Mouse (Mus musculus) activated CD4-positive, CD25-positive, alpha-beta regulatory T cell, adult 4 months (primary cell): ENCODE measurements around the gene Lce6a. TPM values are rescaled to one million over a fixed set of nuclear protein-coding genes. Genes with fewer than 3 reads are reported as not detected.

Source experiments
- ATAC-seq: one replicate; pipeline ENCODE4 v1.8.0; 2017
- polyA plus RNA-seq, 2 experiments: library from polyadenylated mRNA; unstranded; fragments of 100-300 nt; shearing (Covaris generic); gene quantifications; one replicate each; pipeline ENCODE4 v1.2.1; 2017

The Lce6a gene
- polyA plus RNA-seq, result not detected

GRCm38 (mm10) chr3:92621560-92621959 lies at the start of gene Lce6a:
TSS of gene Lce6a (minus strand) at chr3:92621660.
- ATAC-seq, result no peak

GRCm38 (mm10) chr3:92670215-92670614 lies 48.8 kb upstream of the Lce6a start, which contains the start of gene Lce1a2:
TSS of gene Lce1a2 (minus strand) at chr3:92670315.
- no peak for ATAC-seq

GRCm38 (mm10) chr3:92656826-92657225 lies 35.4 kb upstream of the Lce6a start, which contains the start of gene Lce1b:
TSS of gene Lce1b (minus strand) at chr3:92656926.
- ATAC-seq, result no peak

GRCm38 (mm10) chr3:92648207-92648606 lies 26.7 kb upstream of the Lce6a start, which contains the start of gene Lce1a1:
TSS of gene Lce1a1 (minus strand) at chr3:92648307.
- ATAC-seq, result no peak

- ATAC-seq, result no peak
Measured at GRCm38 (mm10) chr3:92639854-92640253, 18.4 kb upstream of the Lce6a start.

- ATAC-seq, result no peak
Measured at GRCm38 (mm10) chr3:92638653-92638991, 17.2 kb upstream of the Lce6a start.

- no peak for ATAC-seq
Measured at GRCm38 (mm10) chr3:92637745-92638652, 16.5 kb upstream of the Lce6a start.

GRCm38 (mm10) chr3:92609804-92610203 lies 11.7 kb downstream of the Lce6a start:
- no peak for ATAC-seq

- no peak for ATAC-seq
Measured at GRCm38 (mm10) chr3:92607392-92607791, 14.1 kb downstream of the Lce6a start, which contains the start of gene 2210017I01Rik. TSS of gene 2210017I01Rik (minus strand) at chr3:92607492.

GRCm38 (mm10) chr3:92602169-92602568 lies 19.3 kb downstream of the Lce6a start:
- ATAC-seq, result no peak

GRCm38 (mm10) chr3:92600456-92600855 lies 21.0 kb downstream of the Lce6a start:
- ATAC-seq, result no peak

GRCm38 (mm10) chr3:92599973-92600372 lies 21.5 kb downstream of the Lce6a start:
- ATAC-seq, result no peak

- no peak for ATAC-seq
Measured at GRCm38 (mm10) chr3:92598429-92598828, 23.0 kb downstream of the Lce6a start.

- no peak for ATAC-seq
Measured at GRCm38 (mm10) chr3:92588858-92589257, 32.6 kb downstream of the Lce6a start, which contains the start of gene Smcp. TSS of gene Smcp (minus strand) at chr3:92588997.

- ATAC-seq, result no peak
Measured at GRCm38 (mm10) chr3:92587190-92587589, 34.3 kb downstream of the Lce6a start.

- ATAC-seq, result no peak
Measured at GRCm38 (mm10) chr3:92585055-92585454, 36.4 kb downstream of the Lce6a start.

GRCm38 (mm10) chr3:92583164-92583826 lies 38.2 kb downstream of the Lce6a start:
- ATAC-seq, result no peak

GRCm38 (mm10) chr3:92579508-92579907 lies 42.0 kb downstream of the Lce6a start:
- no peak for ATAC-seq

- ATAC-seq, result no peak
Measured at GRCm38 (mm10) chr3:92578652-92579413, 42.6 kb downstream of the Lce6a start.

- no peak for ATAC-seq
Measured at GRCm38 (mm10) chr3:92573449-92574041, 47.9 kb downstream of the Lce6a start, which contains the start of gene Ivl. TSS of gene Ivl (minus strand) at chr3:92573735.

GRCm38 (mm10) chr3:92572514-92573155 lies 48.8 kb downstream of the Lce6a start:
- no peak for ATAC-seq
